Mouse (Mus musculus) thymus, postnatal 4 days (tissue): ENCODE data around the gene Mthfd1l.
"Not testable (repeated sequence)": the region's sequence is repeated elsewhere in the genome, so short reads cannot be mapped to it uniquely, and the experiment has no call there.

Experiments
- DNase-seq: peaks from one replicate; pipeline ENCODE4 v3.0.0; 2021

Gene Mthfd1l

GRCm38 (mm10) chr10:4047666-4048065, 74.7 kb downstream of the Mthfd1l start:
- no peak for DNase-seq

DNA sequence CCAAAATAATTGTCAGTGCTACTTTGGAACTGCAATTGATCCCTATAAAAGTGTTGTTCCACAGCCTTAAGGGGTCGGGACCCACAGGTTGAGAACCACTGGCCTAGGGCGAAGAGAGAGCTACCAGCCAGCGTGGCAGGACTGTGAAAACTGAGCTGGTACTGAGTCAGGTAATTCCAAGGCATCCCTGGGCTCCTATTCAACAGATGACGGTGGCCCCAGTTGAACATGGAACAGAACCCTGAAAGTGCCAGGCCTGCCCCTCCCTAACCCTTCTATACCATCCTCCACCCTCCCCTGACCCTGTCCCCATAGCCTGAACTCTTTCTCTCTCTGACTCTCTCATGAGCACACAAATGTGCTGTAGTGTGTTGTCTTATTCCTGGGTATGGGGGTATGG, 77.3 kb downstream of the Mthfd1l start:
- no peak for DNase-seq

DNA sequence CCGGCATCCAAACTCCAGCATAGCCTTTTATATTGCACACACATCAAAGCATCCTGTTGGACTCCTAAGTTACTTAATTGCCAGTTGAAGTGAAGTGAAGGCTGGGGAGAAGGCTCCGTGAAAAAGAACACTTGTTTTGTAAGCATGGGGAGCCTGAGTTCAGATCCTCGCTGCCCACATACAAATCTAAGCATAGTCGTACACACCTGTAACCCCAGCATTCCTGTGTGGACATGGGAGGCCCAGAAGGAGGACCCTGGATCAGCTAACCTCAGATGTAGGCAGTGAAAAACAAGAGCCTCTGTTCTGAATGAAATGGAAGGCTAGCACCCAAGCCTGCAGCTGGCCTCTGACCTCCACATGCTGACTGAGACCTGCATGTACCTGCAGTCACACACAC, 79.8 kb downstream of the Mthfd1l start:
- no peak for DNase-seq

DNA sequence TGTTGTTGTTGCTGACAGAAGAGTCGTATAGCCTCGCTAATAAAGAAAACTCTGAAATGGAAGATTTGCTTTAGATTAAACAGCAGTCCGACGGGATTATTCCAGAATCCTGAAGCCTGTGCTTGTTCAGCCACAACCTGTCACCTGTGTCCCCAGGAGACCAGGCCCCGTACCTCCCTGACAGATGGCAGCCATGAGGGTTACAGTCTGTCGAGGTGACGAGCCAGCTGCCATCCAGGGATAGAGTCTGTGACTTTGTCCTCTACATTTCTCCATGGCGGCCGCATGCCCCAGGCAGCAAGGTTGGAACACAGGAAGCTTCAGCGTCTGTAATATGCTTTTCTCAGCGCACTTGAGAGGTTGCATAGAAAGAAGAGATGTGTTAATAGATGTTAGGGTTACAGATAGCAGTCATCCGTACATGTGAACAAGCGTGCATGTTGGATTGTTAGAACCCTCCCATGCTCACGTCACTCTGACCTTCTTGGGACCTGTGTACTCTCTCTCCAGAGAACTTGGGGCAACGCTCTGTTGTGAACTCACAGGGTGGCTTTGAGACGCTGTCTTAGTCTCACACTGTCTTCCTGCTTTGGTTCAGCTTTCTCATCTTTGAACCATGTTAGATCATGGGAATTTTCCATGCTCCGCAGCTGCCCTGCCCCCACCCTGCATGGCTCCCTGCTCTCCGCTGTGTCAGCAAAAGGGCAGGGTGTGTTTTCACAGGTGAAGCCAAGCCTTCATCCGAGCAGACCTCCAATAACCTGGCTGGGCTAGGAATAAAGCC, 80.6 kb downstream of the Mthfd1l start:
- DNase-seq, result no peak

DNA sequence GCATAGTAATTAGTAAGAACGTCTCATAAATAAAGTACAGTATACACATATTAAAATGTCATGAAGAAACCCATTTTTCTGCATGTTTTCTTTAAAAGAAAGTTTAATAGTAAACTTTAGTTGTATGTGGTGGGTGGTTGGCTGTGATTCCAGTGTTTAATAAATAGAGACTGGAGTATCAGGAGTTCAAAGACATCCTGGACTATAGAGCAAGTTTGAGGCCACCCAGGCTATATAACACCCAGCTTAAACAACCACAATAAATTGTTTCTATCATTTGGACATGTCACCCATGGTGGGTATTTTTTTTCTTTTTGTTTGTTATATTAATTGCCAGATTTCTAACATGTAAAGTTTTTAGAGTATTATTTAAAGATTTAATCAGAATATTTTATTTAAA, 81.7 kb downstream of the Mthfd1l start:
- DNase-seq, result no peak

DNA sequence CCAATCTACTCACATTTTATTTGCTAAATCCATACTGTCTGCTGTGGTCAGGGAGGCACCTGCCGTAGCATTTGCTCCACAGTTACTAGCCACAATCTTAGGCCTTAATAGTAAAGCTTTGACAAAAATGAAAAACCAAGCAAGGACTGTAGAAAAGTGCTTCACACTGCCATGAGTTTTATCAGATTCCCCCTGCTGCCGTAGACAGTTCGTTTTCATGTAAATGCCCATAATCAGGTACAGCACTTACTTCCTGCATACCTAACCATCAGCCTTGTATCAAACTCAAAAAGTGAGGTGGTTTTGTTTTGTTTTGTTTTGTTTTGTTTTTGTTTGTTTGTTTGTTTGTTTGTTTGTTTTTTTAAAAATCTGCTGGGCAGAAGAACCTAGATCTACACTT, 84.5 kb downstream of the Mthfd1l start:
- no peak for DNase-seq

- DNase-seq, result no peak
Observed at GRCm38 (mm10) chr10:4057832-4058231, 84.9 kb downstream of the Mthfd1l start.

GRCm38 (mm10) chr10:4061071-4061987, 88.4 kb downstream of the Mthfd1l start:
- DNase-seq, result no peak

DNA sequence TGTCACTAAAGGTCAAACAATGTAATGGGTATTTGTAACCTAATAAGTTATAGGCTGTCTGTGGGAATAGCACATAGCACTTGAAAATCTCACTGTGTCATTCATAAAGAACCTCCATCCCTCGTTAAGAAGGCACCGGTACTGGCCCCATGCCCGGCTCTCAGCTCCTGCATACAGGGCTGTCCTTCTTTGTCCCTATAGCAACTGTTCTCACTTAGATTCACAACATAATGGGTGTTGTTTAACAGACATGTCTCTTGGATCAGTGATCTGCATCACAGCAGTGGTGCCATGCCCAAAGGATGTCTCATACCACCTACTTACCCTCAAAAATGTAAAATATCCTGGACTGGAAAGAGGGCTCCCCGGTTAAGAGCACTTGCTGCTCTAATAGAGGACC, 90.6 kb downstream of the Mthfd1l start:
- DNase-seq, result no peak

DNA sequence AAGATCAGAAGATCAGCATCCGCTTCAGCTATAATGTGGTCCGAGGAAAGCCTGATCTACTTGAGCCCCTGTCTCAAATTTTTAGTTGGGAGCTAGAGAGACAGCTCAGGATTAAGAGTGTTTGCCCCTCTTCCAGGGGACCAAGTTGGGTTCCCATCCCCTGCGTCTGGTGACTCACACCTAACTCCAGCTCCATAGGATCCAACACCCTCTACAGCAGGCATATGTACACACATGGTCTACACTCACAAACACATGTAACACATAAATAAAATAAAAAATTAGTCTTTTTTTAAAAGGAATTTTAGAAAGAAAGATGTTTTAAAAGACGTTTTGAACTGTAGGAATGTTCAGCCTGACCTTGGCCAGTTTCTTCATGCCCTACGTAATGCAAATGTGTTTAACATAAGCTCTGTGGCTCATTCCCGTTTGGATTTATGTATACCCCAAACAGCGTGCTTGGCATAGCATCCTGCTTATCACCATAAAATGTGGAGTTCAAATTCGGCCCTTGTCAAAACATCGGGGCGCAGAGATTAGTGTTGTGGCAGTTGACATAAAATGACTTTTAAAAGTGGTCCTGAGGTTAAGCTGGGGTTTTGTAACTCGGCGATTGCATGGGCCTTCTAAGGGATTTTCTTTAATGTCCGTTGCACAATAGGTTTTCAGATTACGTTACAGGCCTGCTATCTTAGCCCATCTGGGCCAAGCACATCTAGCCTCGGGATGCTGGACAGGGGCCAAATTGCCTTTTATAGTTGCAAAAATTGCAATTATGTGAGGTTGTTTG, 92.6 kb downstream of the Mthfd1l start:
- DNase-seq, result no peak

- no peak for DNase-seq
Observed at GRCm38 (mm10) chr10:4069258-4069826, 96.4 kb downstream of the Mthfd1l start.

GRCm38 (mm10) chr10:4070061-4070460, 97.1 kb downstream of the Mthfd1l start:
- no peak for DNase-seq

DNA sequence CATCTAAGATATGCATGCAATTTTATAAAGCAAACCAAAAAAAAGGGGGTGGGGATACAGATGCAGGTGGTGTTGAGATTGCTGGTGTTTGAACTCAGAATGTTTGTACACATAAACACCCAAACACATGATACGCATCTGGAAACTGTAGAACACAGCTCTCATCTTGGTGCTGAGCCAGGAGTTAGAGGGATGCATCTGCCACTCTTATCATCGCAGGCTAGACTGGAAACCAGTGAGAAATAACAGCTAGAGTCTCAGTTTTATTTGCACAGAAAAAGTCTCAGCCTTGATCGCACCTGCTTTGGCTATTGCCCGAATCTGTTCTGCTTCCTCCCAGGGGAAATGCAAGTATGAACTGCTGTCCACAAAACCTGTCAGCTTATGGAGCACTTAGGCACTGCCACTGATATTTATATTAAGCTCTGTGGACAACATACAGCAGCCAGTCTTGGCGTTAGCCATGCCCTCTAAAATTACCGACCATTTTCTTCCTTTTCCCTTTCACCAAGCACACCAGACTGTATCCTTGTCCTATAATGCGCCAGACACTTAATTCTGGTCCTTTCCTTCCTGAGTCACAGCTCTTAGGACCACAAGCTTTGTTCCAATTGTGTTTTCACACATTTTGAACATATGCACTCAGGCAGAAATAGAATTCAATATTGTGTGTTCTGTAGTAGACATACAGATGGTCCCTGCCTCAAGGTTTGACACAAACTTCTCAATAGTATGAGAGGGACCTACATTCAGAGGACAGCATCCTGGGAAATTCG, 98.3 kb downstream of the Mthfd1l start:
- DNase-seq, result no peak

DNA sequence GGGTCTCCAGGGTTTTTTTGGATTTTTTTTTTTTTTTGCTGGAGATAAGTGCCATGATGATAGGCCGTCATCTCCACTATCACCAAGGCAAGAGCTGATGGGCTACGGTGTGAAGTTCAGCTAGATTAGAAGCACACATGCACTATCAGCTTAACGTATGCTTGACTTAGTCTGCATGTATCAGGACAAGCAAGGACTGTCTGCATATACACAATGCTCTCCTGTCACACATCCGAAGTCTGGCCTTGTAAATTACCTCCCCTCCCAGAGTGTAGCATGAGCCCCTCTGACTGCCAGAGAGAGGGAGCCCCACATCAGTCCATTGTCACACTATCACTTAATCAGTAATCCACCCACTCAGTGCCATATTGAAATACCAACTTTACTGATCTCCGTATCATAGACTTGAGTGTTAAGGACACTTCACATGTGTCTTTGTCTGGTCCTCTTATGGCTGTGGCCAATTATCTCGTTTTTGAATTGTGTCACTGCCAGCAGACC, 99.0 kb downstream of the Mthfd1l start:
- DNase-seq, result no peak

GRCm38 (mm10) chr10:4072491-4072890, 99.6 kb downstream of the Mthfd1l start:
- not testable (repeated sequence) for DNase-seq

DNA sequence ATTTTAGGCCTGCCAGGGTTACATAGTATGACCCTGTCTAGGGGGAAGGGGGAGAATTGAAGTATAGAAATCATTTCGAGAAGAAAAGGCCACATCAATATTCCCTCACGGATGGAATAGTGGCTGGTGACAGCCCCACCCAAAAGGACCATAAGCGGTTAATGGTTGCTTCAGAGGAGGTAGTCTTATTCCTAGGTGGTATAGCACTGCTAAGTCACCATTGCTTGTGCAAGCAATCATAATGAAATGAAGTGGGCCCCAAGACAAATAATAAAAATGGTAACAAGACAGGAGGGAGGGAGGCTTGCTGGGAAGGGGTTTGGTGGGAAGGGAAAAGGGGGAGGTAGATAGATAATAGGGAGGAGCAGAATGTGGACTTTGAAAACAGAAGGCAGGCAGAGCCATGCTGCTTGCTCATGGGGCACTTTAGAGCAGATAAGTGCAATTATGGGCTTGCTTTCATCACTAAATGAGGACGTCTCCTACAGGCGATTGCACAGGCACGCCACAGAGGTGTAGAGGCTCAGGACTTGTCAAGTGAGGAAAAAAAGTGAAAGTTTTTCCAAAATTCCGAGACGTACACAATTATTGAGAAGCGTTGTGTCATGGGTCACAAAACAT, 105.4 kb downstream of the Mthfd1l start:
- DNase-seq, result no peak

DNA sequence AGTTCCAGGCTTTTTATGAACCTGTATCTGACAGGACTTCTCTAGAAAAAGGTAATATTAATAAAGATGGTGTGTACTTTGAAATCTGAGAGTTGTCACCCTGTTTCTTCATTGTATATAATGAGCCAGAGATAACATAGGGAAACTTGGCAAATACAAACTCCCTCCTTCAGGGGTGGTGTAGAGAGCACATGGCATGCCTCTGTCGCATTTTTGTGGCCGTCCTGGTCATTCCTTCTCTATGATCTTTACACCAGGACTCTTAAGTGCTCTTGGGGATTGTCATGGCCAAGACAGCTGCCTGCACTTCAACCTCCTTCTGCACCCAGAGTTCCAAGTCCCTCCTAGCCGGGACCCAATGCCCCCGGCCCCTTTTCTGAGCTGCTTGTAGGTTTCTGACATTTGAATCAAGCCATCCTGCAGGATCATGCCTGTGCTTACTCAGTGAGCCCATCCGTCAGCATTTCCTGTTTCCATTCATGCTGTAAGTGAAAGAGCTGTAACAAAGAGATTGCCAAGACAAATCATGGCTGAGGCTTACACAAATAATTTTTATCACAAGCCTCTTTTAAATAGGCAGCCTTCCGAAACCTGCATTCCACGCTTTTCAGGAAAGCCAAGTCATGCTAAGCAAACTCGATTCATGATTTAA, 106.2 kb downstream of the Mthfd1l start:
- DNase-seq, result no peak

GRCm38 (mm10) chr10:4079643-4080244, 106.8 kb downstream of the Mthfd1l start:
- DNase-seq, result peak; percentile 50

DNA sequence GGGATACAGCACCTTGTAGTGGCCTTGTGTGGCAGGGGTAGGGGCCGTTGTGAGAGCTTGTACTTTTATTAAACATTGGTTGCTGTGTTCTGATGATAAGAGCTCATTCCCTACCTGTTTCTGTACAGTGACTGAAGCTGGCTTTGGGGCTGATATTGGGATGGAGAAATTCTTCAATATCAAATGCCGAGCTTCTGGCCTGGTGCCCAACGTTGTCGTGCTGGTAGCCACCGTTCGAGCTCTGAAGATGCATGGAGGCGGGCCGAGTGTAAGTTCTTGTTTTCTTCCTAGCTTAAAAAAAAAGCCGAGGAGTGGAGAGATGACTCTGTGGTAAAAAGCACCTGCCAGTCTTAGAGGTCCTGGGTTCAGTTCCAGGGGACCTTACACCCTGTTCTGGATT, 110.7 kb downstream of the Mthfd1l start:
- DNase-seq, result no peak

DNA sequence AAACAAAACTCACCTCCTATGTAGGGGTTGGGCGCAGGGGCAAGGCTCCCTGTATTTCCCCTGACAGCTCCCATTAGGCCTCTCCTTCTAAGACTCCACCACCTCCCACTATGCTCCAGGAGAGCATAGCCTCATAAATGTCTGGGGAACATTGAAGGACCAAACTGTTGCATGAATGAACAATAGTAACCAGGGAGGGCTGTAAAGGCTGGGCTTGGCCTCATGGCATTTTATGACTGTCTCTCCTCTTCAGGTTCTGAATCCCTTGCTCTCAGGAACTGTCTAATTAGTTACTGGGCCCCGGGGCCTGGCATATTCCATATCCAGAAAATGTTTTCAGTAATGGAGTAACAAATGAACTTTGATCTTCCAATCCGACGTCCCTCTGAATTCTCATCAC, 112.0 kb downstream of the Mthfd1l start:
- DNase-seq, result no peak
